Mouse (Mus musculus): ENCODE results near the gene Cnnm2.

DNA sequence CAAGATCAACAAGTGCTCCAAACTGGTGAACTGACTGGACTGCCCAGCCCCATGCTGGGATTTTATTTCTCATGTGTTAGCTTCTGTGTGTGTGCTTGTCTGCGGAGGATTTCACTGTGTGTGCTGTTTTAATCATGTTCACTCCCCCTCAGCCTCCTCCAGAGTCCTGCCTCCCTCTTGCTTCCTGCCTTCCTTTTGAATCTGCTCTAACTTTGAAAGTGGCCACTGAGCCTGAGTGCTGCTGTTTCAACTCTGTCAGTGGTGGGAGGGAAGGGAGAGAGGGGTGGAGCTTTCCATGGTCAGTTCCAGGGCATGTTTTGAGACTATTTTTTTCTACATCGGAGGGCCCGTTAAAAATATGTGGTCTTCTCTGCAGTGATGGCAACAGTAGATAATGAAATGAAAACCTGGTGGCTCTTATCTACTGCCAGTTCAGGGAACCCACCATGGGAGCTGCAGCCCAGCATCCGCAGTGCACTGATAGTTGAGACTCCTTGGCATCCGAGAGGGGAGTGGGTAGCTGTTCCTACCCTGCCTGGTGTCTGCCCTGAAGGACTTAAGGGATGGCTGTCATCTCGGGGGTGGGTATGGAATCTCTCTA is 103.4 kb downstream of the Cnnm2 start:
- TF ChIP-seq POLR2A (IDR thresholded peaks at IDR 0.05; ENCODE audit: borderline replicate concordance, extremely low read depth, insufficient read depth, insufficient read length, poor library complexity, severe bottlenecking), result no peak
- no peak for TF ChIP-seq CTCF (IDR thresholded peaks at IDR 0.05; ENCODE audit: borderline replicate concordance, extremely low read depth, insufficient read depth, insufficient read length)
